Mouse (Mus musculus) cerebellum, adult 9-11 months (tissue): Measurements from ENCODE around the gene Srebf2.
"Not testable (repeated sequence)": the region's sequence is repeated elsewhere in the genome, so short reads cannot be mapped to it uniquely, and the experiment has no call there.

Experiments
- DNase-seq: peaks from one replicate; pipeline ENCODE4 v3.0.0; 2022

Srebf2 gene

GRCm38 (mm10) chr15:82230098-82230611 lies 83.2 kb downstream of the Srebf2 start:
- DNase-seq, result peak; percentile 35

GRCm38 (mm10) chr15:82231100-82231499 lies 84.1 kb downstream of the Srebf2 start:
- DNase-seq, result no peak

GRCm38 (mm10) chr15:82231591-82232378 lies 84.8 kb downstream of the Srebf2 start:
- DNase-seq, result peak; percentile 94

DNA sequence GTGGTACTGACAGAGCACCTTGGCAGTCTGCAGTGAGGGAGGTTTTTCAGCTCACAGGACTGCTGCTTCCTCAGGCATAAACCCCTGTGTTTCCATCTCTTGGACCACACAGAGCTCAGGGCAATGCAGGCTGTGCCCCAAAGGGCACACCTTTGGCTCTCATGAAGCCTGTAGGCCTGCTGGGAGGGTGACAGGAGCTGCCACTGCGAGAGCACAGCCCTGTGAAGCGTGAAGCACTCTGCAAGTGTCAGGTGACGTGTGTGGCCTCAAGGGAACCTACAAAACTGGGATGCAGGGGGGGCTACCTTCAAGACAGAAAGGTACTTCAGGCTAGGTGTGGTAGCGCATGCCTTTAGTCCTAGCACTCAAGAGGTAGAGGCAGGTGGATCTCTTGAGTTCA lies 85.7 kb downstream of the Srebf2 start:
- no peak for DNase-seq

DNA sequence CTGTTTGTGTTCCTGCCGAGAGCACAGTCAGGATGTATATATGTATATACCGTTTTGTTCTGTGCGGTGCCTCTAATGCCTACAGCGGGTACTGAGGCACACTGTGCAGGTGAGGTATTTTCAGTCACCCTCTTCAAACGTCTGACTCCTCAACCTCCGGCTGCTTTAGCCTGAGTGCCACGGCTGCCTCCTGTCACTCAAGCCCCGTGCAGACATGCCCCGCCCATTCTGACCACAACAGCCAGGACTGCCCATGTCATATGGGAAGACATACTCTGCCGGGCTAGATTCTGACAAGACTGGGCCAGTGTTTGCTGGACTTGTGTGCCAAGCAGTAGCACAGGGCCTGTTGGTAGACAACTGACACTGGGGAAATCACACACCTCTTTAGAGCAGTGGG lies 88.7 kb downstream of the Srebf2 start:
- no peak for DNase-seq

- peak; percentile 90 for DNase-seq
These were observed 89.6 kb downstream of the Srebf2 start for GRCm38 (mm10) chr15:82236565-82236964.

- DNase-seq, result no peak
These were observed 96.3 kb downstream of the Srebf2 start for GRCm38 (mm10) chr15:82243311-82243710.

DNA sequence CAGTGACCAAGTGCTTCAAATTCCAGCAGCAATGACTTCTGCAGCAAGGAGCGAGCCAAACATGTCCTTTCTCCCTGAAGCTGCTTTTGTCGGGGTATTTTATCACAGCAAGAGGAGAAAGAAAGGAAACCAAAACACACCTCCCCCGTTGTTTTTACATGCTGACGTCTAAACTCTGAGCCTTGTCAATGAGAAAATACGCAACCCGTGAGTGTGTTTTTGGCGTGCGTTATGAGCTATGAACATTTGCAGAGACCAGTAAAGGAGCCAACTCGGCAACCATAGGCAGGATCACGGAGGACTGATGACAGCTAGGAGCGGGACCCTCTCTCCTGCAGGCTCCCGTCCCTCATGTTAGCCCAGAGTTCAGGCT lies 96.7 kb downstream of the Srebf2 start:
- no peak for DNase-seq

DNA sequence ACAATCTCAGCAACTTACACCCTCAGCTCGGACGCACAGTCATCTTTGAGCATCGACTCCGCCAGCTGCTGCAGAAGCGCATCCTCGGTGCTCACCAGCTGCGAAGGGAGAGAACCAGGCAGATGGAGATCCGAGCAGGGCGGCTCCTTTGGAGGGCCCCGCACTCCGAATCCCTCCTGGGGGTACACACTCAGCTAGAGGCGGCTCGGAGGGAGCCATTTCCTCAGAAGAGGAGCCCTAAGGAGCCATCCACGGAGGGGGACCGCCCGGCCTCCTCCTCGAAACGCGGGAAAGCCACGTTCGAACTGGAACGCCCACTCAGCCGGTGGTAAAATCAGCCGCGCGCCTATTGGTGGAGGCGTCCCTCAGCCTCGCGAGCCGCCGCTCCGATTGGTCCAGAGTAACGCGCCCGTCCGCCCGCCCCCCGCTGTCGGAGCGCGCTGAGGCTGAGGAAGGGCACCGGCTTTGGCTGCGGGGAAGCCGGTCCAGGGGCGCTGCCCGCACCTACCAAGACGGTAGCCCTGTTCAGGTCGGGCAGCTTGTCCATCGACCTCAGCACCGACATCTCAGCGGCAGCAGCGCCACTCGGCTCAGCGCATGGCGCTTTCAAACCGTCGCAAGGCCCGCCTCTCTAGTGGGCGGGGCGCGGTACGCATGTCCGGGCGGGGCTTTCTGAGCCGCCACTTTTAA lies 97.3 kb downstream of the Srebf2 start, which contains the start of gene Cenpm:
TSS of gene Cenpm (minus strand) at position 634 of the 690 bp plus-strand sequence.
- peak; percentile 91 for DNase-seq

DNA sequence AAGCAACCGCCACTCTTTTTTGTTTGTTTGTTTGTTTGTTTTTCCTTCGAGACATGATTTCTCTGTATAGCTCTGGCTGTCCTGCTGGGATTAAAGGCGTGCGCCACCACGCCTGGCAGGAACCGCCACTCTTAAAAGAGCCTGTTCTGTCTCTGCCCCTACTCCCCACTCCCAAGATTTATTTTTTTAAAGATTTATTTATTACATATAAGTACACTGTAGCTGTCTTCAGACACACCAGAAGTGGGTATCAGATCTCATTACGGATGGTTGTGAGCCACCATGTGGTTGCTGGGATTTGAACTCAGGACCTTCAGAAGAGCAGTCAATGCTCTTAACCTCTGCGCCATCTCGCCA lies 97.8 kb downstream of the Srebf2 start:
- not testable (repeated sequence) for DNase-seq

- DNase-seq, result no peak
These were observed 100.3 kb downstream of the Srebf2 start for GRCm38 (mm10) chr15:82247131-82247776.

DNA sequence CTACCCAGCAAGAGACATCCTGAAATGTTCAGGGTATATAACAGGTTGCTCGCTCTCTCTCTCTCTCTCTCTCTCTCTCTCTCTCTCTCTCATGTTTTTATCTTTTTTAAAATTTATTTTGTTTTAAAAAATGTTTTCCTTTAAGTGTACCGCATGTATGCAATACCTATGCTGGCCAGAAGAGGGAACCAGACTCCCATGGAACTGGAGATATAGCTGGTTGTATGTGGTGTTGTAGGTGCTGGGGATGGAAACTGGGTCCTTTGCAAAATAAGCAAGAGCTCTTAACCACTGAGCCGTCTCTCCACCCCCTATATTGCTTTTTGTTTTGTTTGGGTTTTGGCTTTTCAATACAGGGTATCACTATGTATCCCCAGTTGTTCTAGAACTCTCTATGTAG lies 104.6 kb downstream of the Srebf2 start:
- no peak for DNase-seq

DNA sequence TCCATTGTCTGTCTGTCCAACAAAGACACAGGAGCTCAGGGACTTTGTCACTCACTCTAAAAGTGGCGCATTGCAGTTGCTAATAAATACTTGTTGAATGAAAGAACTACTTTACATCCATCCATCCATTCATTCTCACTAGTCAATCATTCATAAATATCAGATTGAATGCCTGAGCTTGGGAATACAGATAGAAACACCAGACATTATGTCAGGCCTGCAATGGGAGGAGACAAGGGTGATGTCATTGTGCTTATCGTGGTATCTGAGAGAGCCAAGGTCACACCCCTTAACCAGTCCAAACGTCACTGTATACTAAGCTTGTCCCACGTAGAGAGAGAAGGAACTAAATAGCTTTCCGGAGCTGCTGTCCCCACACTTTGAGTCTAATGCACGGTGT lies 105.1 kb downstream of the Srebf2 start, which contains the start of gene 1500009C09Rik:
TSS of gene 1500009C09Rik (plus strand) at position 301 of the 400 bp plus-strand sequence.
- no peak for DNase-seq
